Mouse (Mus musculus): Measurements from ENCODE around the gene Tmem132d. TPM values are rescaled to one million over a fixed set of nuclear protein-coding genes. Genes with fewer than 3 reads are reported as not detected.
"Not testable (repeated sequence)": the region's sequence is repeated elsewhere in the genome, so short reads cannot be mapped to it uniquely, and the experiment has no call there.

Gene Tmem132d
- polyA plus RNA-seq, 1 experiment from 2014 or later: 0.02 TPM

DNA sequence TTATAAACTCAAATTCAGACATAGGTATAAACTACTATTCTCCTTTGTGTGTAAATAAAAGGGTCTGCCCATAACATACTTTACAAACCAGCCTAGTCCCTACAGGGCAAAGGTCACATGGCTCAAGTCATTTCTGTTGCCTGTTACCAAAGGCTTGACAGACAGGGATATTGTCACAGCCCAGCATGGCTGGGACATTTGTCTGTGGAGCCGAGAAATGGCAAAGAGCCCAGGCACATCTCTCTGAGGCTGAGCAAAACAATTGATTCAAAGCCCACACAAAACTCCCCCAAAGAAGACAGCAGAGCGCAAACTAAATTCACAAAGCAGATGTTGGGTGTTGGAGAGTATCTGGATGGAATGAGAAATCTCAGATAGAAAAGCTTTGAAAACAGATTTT, 405.8 kb downstream of the Tmem132d start:
- H3K4me1 ChIP-seq: no peaks in the 10 kb centered on the region
- no peaks in the 10 kb centered on the region for H3K27me3 ChIP-seq (replicated peaks)
- no peak overlapping the region for H3K9ac ChIP-seq
- WGBS (ENCODE audit: insufficient replicate concordance): 56% methylated on average over 2 of the region's 2 CpGs
- peaks cover 15% of the 10 kb centered on the region for H3K9me3 ChIP-seq (replicated peaks)
- no peak overlapping the region for H3K4me2 ChIP-seq
- no peak overlapping the region for H3K4me3 ChIP-seq
- H3K36me3 ChIP-seq: no peaks in the 10 kb centered on the region
- no peak for ATAC-seq
- no peak overlapping the region for H3K27ac ChIP-seq

- 60% methylated on average over 9 of the region's 9 CpGs for WGBS (ENCODE audit: insufficient replicate concordance)
- H3K36me3 ChIP-seq: no peaks in the 10 kb centered on the region
- H3K4me3 ChIP-seq: no peak overlapping the region
- no peak overlapping the region for H3K27ac ChIP-seq
- H3K4me2 ChIP-seq: no peak overlapping the region
- H3K27me3 ChIP-seq (replicated peaks): no peaks in the 10 kb centered on the region
- no peaks in the 10 kb centered on the region for H3K4me1 ChIP-seq
- 0 out of 2 replicates have a peak, but pooled peaks cover 14% of the 10 kb centered on the region for H3K9me3 ChIP-seq (replicated peaks)
- H3K9ac ChIP-seq: no peak overlapping the region
- no peak for ATAC-seq
Measured at GRCm38 (mm10) chr5:128004666-128005065, 428.2 kb downstream of the Tmem132d start.

DNA sequence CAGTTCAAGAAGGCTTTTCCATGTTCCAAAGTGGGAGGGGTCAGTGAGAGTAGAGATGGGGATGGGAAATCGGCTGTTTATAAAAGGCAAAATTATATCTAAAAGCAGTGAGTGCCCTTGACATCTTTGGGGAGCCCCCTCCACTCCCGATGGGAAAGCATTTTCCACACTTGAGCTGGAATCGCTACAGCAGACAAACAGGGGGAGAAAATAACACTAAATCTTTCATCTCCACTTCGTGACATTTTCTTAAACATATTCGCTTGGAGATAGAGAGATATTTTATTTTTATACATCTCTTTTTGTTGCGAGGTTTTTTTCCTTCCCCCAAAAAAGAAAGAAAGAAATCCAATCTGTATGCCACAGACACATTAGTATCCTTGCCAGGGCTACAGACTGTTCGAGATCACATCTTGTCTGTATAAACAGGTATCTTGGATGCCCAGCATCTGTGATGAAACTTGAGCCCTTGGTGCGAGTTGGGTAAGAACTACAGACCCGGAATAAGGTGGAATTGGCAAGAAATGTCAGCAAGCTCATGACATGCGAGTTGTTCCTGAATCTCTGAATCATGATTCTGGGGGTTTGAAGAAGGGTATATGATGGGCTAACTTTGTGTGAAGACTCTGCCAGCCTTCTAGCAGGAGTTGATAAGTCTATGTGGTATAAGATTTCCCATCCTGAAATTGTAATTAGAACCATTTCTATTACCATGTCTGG, 436.2 kb downstream of the Tmem132d start:
- H3K27me3 ChIP-seq (replicated peaks): no peaks in the 10 kb centered on the region
- no peaks in the 10 kb centered on the region for H3K4me1 ChIP-seq
- H3K27ac ChIP-seq: no peak overlapping the region
- peaks cover 14% of the 10 kb centered on the region for H3K9me3 ChIP-seq (replicated peaks)
- WGBS (ENCODE audit: insufficient replicate concordance): 58% methylated on average over 10 of the region's 10 CpGs
- H3K4me2 ChIP-seq: no peak overlapping the region
- no peak overlapping the region for H3K9ac ChIP-seq
- H3K36me3 ChIP-seq: no peaks in the 10 kb centered on the region
- no peak for ATAC-seq
- H3K4me3 ChIP-seq: no peak overlapping the region

GRCm38 (mm10) chr5:127993460-127993859, 439.4 kb downstream of the Tmem132d start:
- H3K27me3 ChIP-seq (replicated peaks): no peaks in the 10 kb centered on the region
- WGBS (ENCODE audit: insufficient replicate concordance): 45% methylated on average over 3 of the region's 3 CpGs
- no peaks in the 10 kb centered on the region for H3K4me1 ChIP-seq
- H3K4me3 ChIP-seq: no peak overlapping the region
- peaks cover 6% of the 10 kb centered on the region for H3K9me3 ChIP-seq (replicated peaks)
- ATAC-seq: no peak
- H3K36me3 ChIP-seq: no peaks in the 10 kb centered on the region
- no peak overlapping the region for H3K9ac ChIP-seq
- H3K27ac ChIP-seq: no peak overlapping the region
- H3K4me2 ChIP-seq: no peak overlapping the region

DNA sequence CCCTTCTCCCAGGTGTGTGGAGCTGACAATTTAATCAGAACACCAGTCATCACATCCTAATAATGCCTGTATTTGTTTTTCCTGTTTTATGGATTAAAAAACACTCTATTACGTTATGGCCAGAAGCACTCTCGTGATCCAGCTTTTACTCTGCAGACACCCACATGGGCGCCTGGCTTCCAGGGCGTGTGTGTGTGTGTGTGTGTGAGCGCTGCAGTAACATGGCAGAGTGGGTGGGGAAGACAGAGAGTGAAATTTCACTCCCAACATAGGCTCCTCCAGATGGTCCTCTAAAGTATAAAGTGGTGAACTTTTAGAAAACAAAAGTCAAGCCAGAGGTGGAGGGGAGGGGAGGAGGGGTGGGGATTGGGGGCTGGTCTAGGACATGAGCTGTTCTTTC, 442.1 kb downstream of the Tmem132d start:
- H3K27me3 ChIP-seq (replicated peaks): no peaks in the 10 kb centered on the region
- H3K4me1 ChIP-seq: no peaks in the 10 kb centered on the region
- no peak overlapping the region for H3K4me2 ChIP-seq
- no peak overlapping the region for H3K27ac ChIP-seq
- H3K4me3 ChIP-seq: no peak overlapping the region
- no peak for ATAC-seq
- peaks cover 8% of the 10 kb centered on the region for H3K9me3 ChIP-seq (replicated peaks)
- no peak overlapping the region for H3K9ac ChIP-seq
- 66% methylated on average over 5 of the region's 5 CpGs for WGBS (ENCODE audit: insufficient replicate concordance)
- no peaks in the 10 kb centered on the region for H3K36me3 ChIP-seq

DNA sequence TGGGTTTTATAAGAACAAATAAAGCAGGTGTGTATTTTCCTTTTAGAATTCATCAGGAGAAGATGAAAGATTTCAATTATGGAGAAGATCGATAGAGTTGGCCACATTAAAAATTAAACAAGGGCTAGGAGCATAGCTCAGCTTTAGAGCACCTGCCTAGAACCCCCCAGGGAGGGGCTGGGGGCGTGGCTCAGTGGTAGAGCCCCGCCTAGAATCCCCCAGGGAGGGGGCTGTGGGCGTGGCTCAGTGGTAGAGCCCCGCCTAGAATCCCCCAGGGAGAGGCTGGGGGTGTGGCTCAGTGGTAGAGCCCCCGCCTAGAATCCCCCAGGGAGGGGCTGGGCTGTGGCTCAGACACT, 452.9 kb downstream of the Tmem132d start:
- H3K36me3 ChIP-seq; H3K4me1 ChIP-seq; H3K4me2 ChIP-seq; ATAC-seq; H3K27me3 ChIP-seq (replicated peaks); H3K27ac ChIP-seq; H3K9me3 ChIP-seq (replicated peaks); H3K9ac ChIP-seq; H3K4me3 ChIP-seq: not testable (repeated sequence)
- WGBS (ENCODE audit: insufficient replicate concordance): 37% methylated on average over 6 of the region's 6 CpGs

DNA sequence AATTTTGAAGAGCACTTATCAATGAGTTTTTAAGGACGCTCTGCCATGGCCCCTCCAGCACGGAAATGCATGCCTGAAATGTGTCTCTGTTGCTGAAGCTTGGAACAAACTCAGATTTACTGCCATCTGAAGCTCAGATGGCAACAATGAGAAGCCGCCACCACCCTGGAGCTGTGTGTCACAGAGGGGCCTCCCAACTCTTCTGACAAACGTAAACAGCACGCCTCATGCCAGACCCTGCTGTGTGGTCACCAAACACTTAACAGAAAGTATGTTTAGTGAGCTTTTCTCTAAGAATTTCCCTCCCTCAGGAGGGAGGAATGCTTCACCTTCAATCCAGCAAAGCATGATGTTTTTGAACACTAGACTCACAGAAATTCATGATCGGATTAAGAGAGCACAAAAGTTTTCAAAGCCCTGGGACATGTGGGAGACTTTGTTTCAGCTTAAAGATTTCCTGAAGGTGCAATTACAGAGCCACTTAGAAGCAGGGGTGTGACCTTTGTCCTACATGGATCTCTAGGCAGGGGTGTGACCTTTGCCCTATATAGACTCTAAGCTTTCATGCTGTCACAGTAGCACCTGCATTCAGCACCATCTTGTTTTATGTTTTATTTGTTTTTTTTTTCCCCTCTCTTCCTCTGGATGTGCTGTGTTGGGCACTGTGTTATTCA, 453.4 kb downstream of the Tmem132d start:
- Histone ChIP-seq H3K4me3 (no peak overlapping the region), H3K4me1 (no peaks in the 10 kb centered on the region), H3K27ac (no peak overlapping the region), H3K36me3 (no peaks in the 10 kb centered on the region), H3K27me3 (replicated peaks) (no peaks in the 10 kb centered on the region), H3K4me2 (no peak overlapping the region), H3K9me3 (replicated peaks) (0 out of 2 replicates have a peak, but pooled peaks cover 4% of the 10 kb centered on the region), H3K9ac (no peak overlapping the region)
- 55% methylated on average over 6 of the region's 6 CpGs for WGBS (ENCODE audit: insufficient replicate concordance)
- ATAC-seq: no peak

DNA sequence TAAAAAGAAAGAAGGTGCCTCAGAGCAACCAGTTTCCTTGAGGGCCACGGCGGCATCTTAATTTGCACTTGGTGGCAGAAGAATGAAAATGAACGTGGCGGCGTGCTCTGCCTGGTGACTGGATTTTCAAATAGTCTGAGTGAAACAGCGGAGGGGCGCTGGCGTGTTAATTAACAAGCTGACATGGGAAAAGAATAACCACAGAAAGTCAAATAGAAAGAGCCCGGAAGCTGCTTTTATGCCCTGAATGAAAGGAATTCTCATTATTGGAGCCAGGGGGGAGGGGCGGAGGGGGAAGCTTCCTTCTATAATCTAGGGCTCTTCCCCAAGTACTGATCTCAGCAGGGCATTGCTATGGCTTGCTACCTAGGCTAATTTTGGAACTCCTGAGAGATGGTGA, 456.2 kb downstream of the Tmem132d start:
- no peaks in the 10 kb centered on the region for H3K27me3 ChIP-seq (replicated peaks)
- H3K4me1 ChIP-seq: no peaks in the 10 kb centered on the region
- no peak overlapping the region for H3K9ac ChIP-seq
- H3K4me2 ChIP-seq: no peak overlapping the region
- no peaks in the 10 kb centered on the region for H3K36me3 ChIP-seq
- no peak overlapping the region for H3K4me3 ChIP-seq
- peaks cover 8% of the 10 kb centered on the region; the same call in 1 of the 2 replicates for H3K9me3 ChIP-seq (replicated peaks)
- 81% methylated on average over 10 of the region's 10 CpGs for WGBS (ENCODE audit: insufficient replicate concordance)
- no peak for ATAC-seq
- no peak overlapping the region for H3K27ac ChIP-seq

- Histone ChIP-seq H3K9me3 (replicated peaks) (peaks cover 40% of the 10 kb centered on the region), H3K27ac (no peak overlapping the region), H3K4me2 (no peak overlapping the region), H3K4me3 (no peak overlapping the region), H3K36me3 (no peaks in the 10 kb centered on the region), H3K4me1 (no peaks in the 10 kb centered on the region), H3K9ac (no peak overlapping the region), H3K27me3 (replicated peaks) (no peaks in the 10 kb centered on the region)
- 70% methylated on average over 3 of the region's 3 CpGs for whole genome bisulfite sequencing (ENCODE audit: insufficient replicate concordance)
- no peak for ATAC-seq
Measured at GRCm38 (mm10) chr5:127965700-127966099, 467.2 kb downstream of the Tmem132d start.

- H3K9ac ChIP-seq: no peak overlapping the region
- H3K4me1 ChIP-seq: no peaks in the 10 kb centered on the region
- ATAC-seq: no peak
- WGBS (ENCODE audit: insufficient replicate concordance): 63% methylated on average over 4 of the region's 4 CpGs
- H3K27ac ChIP-seq: no peak overlapping the region
- H3K4me2 ChIP-seq: no peak overlapping the region
- no peaks in the 10 kb centered on the region for H3K36me3 ChIP-seq
- H3K9me3 ChIP-seq (replicated peaks): peaks cover 35% of the 10 kb centered on the region
- H3K4me3 ChIP-seq: no peak overlapping the region
- no peaks in the 10 kb centered on the region for H3K27me3 ChIP-seq (replicated peaks)
Measured at GRCm38 (mm10) chr5:127962656-127963055, 470.2 kb downstream of the Tmem132d start.

GRCm38 (mm10) chr5:127956511-127957097, 476.3 kb downstream of the Tmem132d start:
- H3K9ac ChIP-seq: no peak overlapping the region
- no peak for ATAC-seq
- peaks cover 22% of the 10 kb centered on the region; the same call in 1 of the 2 replicates for H3K9me3 ChIP-seq (replicated peaks)
- no peaks in the 10 kb centered on the region for H3K4me1 ChIP-seq
- H3K27ac ChIP-seq: no peak overlapping the region
- H3K4me2 ChIP-seq: no peak overlapping the region
- 70% methylated on average over 17 of the region's 17 CpGs for WGBS (ENCODE audit: insufficient replicate concordance)
- no peak overlapping the region for H3K4me3 ChIP-seq
- no peaks in the 10 kb centered on the region for H3K27me3 ChIP-seq (replicated peaks)
- no peaks in the 10 kb centered on the region for H3K36me3 ChIP-seq

GRCm38 (mm10) chr5:127954231-127954790, 478.6 kb downstream of the Tmem132d start:
- no peak for ATAC-seq

More at GRCm38 (mm10) chr5:127954231-127954790, 478.6 kb downstream of the Tmem132d start:
- H3K27me3 ChIP-seq (replicated peaks): no peaks in the 10 kb centered on the region
- no peak overlapping the region for H3K4me3 ChIP-seq
- no peak overlapping the region for H3K9ac ChIP-seq
- peaks cover 26% of the 10 kb centered on the region for H3K9me3 ChIP-seq (replicated peaks)
- no peak overlapping the region for H3K27ac ChIP-seq
- no peaks in the 10 kb centered on the region for H3K4me1 ChIP-seq
- no peak overlapping the region for H3K4me2 ChIP-seq
- WGBS (ENCODE audit: insufficient replicate concordance): 71% methylated on average over 16 of the region's 16 CpGs
- H3K36me3 ChIP-seq: no peaks in the 10 kb centered on the region

All from liver, embryonic 12.5 days (tissue).